Mouse (Mus musculus) spleen, adult 2 months (tissue): Measurements from ENCODE around the gene Wbp2nl.

ENCODE experiments used
- CTCF ChIP-seq: fragments of 200-500 bp; IDR thresholded peaks from 2 replicates; pipeline ENCODE4 v1.5.1; 2011; ENCODE audit warnings: mild to moderate bottlenecking, inconsistent platforms; ENCODE audit not compliant: insufficient read depth, insufficient read length, insufficient replicate concordance; ENCODE audit errors: extremely low read depth
- POLR2A ChIP-seq: fragments of 200-500 bp; IDR thresholded peaks from 2 replicates; pipeline ENCODE4 v1.6.1; 2011; ENCODE audit warnings: low read depth, low read length, inconsistent platforms

DNA sequence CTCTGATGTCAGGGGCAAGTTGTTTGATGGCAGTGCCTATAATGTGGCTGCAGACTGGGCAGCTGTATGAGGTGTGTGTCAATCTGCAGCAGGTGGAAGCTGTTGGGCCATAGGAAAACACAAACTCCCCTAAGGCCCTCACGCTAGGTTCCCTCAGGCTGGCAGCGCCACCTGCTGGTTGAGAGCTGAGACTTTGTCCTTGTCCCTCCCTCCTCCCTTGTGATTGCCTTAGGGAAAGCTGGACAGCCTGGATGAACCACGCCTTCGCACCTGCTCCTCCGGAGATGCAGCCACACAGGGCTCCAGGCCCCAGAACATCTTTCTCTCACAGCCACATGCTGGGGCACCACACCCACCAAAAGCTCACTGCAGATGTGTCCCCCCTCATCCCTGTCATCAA is 27.6 kb upstream of the Wbp2nl start:
- TF ChIP-seq CTCF: peak; percentile 87
- no peak for TF ChIP-seq POLR2A
